Mouse (Mus musculus) heart, adult 2 months (tissue): Measurements from ENCODE around the gene Sf1. TPM values are rescaled to one million over a fixed set of nuclear protein-coding genes. Genes with fewer than 3 reads are reported as not detected.
A peak's percentile ranks its signal among the peaks of the same experiment; 100 is the strongest.

Source experiments
- DNase-seq, 2 experiments: peaks; one replicate each; pipeline ENCODE4 v3.0.0; 2021
- H3K27ac ChIP-seq: fragments of 200-600 bp; 2 replicates; pipeline ENCODE4 v1.8.1; 2022
- H3K27me3 ChIP-seq: fragments of 200-500 bp; 2 replicates; pipeline ENCODE4 v1.6.1; 2012; ENCODE audit warnings: mild to moderate bottlenecking, low read length, inconsistent platforms, mixed read lengths; ENCODE audit not compliant: control insufficient read depth, insufficient read depth
- H3K36me3 ChIP-seq: fragments of 200-500 bp; 2 replicates; pipeline ENCODE4 v1.6.1; 2012; ENCODE audit warnings: low read length, inconsistent platforms; ENCODE audit not compliant: control insufficient read depth, insufficient read depth
- H3K4me1 ChIP-seq: fragments of 200-500 bp; 2 replicates; pipeline ENCODE4 v1.6.1; 2011; ENCODE audit warnings: low read length; ENCODE audit not compliant: control insufficient read depth, insufficient read depth
- H3K4me3 ChIP-seq: fragments of 200-600 bp; 2 replicates; pipeline ENCODE4 v1.8.1; 2022
- H3K79me2 ChIP-seq: fragments of 200-500 bp; replicated peaks from 2 replicates; pipeline ENCODE4 v1.6.1; 2012; ENCODE audit warnings: mild to moderate bottlenecking, inconsistent platforms, low read length, moderate library complexity, mixed read lengths; ENCODE audit not compliant: control insufficient read depth, insufficient read depth
- H3K9ac ChIP-seq: fragments of 200-500 bp; 2 replicates; pipeline ENCODE4 v1.6.1; 2012; ENCODE audit warnings: low read depth, mild to moderate bottlenecking, control low read depth, inconsistent platforms, low read length, mixed read lengths
- CTCF ChIP-seq: fragments of 200-600 bp; IDR thresholded peaks from 2 replicates; pipeline ENCODE4 v1.8.1; 2022; ENCODE audit warnings: antibody characterized with exemption, mild to moderate bottlenecking, moderate library complexity
- EP300 ChIP-seq: fragments of 200-500 bp; IDR thresholded peaks from 2 replicates; pipeline ENCODE4 v1.6.1; 2011; ENCODE audit warnings: low read depth, low read length, control low read depth; ENCODE audit not compliant: insufficient read depth
- POLR2A ChIP-seq: fragments of 200-500 bp; IDR thresholded peaks from 2 replicates; pipeline ENCODE4 v1.6.1; 2011; ENCODE audit warnings: mild to moderate bottlenecking, low read depth, low read length, control low read depth; ENCODE audit not compliant: insufficient read depth
- WGBS: fragments of 180-500 bp; shearing (Covaris S2); methylation state at CpG from one replicate; pipeline ENCODE4 v1.1.7; 2018; 5-methylcytosine and 5-hydroxymethylcytosine counted together
- intact Hi-C: fragments of 180-260 bp; cut with DNase I; formaldehyde crosslinking; loops from one replicate; pipeline ENCODE4 v1.15.1; 2025
- polyA plus RNA-seq: library from polyadenylated mRNA; depleted of rRNA; stranded (reverse); fragments of >200 nt; gene quantifications from 2 replicates; pipeline ENCODE4 v1.2.3, GENCODE M21; 2012
- total RNA-seq, 2 experiments: library from RNA; stranded (reverse); gene quantifications; 2 replicates each; pipeline ENCODE4 v1.2.3; 2021

The Sf1 gene
- total and polyA plus RNA-seq, 3 experiments: 58.5 to 103 (median 93.0) TPM

DNA sequence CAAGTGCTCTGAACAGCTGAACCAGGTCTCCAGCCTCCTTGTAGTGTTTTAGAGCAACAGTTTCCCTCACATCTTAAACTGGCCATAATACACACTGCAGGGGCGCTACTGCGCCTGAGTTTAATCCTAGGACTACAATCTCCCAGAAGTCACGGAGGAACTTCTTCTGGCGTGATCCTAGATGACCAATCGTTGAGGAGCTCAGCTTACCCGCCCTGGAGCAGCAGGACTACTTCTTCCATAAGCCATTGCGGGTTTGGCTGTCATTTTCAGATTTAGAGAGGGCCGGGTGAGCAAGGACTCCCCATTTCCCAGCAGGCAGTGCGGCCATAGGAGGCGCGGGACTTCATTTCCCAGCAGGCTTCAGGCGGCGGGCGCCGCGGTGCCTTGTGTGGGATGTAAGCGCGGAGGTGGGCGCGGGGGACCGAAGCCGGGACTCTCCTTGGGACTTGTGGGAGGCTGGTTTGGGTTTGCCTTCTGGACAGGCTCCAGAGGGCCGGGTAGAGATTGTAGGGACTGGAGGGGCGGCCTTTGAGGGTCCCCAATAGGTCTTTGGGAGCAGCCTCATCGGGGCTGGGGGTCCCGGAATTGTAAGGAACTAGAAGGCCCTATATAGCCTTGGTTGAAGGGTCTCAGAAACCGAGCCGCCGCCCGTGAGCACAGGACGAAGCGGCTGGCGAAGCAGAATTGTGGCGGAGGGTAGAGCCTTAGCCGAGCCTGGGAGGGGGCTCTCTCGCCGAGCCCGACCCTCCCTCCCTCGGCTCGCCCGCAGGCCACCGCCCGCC is 28.6 kb upstream of the Sf1 start, which contains the start of gene Men1:
Gene Men1, plus strand, starts transcription at position 307 of the 785 bp plus-strand sequence.
- peak within 1 kb of the TSS; percentile 97 for H3K4me3 ChIP-seq
- DNase-seq: peak; percentile 92 to 96
- no peaks in the 10 kb centered on the region; the same call in 1 of the 2 replicates for H3K79me2 ChIP-seq
- peak within 1 kb of the TSS; percentile 83 for H3K9ac ChIP-seq
- under 1% methylated on average over 43 of the region's 43 CpGs for WGBS
- no peaks in the 10 kb centered on the region for H3K36me3 ChIP-seq
- TF ChIP-seq EP300: 0 out of 2 replicates have a peak, but pooled peaks have one; percentile 42
- TF ChIP-seq POLR2A: peak; percentile 75
- peak; percentile 73 for TF ChIP-seq CTCF
- peak within 1 kb of the TSS; percentile 79 for H3K27ac ChIP-seq
- H3K27me3 ChIP-seq: no peaks in the 10 kb centered on the region
- H3K4me1 ChIP-seq: peaks cover 9% of the 10 kb centered on the region
- intact Hi-C loops: loop anchor here (10.0 kb wide), 2 partner anchors 250 to 370 kb away; partner anchors contain the start of genes Cdca5, Gm28374, Pola2 and Tmem262

DNA sequence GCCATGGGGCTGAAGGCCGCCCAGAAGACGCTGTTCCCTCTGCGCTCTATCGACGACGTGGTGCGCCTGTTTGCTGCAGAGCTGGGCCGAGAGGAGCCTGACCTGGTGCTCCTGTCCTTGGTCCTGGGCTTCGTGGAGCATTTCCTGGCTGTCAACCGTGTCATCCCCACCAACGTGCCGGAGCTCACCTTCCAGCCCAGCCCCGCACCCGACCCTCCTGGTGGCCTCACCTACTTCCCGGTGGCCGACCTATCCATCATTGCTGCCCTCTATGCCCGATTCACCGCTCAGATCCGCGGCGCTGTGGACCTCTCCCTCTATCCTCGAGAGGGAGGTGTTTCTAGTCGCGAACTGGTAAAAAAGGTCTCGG is 28.0 kb upstream of the Sf1 start:
- Histone ChIP-seq H3K4me1 (peaks cover 9% of the 10 kb centered on the region), H3K27me3 (no peaks in the 10 kb centered on the region), H3K9ac (peak overlapping the region; percentile 83), H3K27ac (peak overlapping the region; percentile 79), H3K36me3 (no peaks in the 10 kb centered on the region), H3K79me2 (no peaks in the 10 kb centered on the region; the same call in 1 of the 2 replicates), H3K4me3 (peak overlapping the region; percentile 97)
- no peak for DNase-seq
- WGBS: under 1% methylated on average over 25 of the region's 25 CpGs
- TF ChIP-seq POLR2A: no peak
- no peak for TF ChIP-seq CTCF
- no peak for TF ChIP-seq EP300
- intact Hi-C loops: loop anchor here (10.0 kb wide), 2 partner anchors 251 to 371 kb away; partner anchors contain the start of genes Cdca5, Gm28374, Pola2 and Tmem262

GRCm38 (mm10) chr19:6336920-6337319 is 26.6 kb upstream of the Sf1 start:
- Histone ChIP-seq H3K4me1 (peaks cover 7% of the 10 kb centered on the region), H3K79me2 (no peaks in the 10 kb centered on the region; the same call in 1 of the 2 replicates), H3K36me3 (no peaks in the 10 kb centered on the region), H3K4me3 (no peak overlapping the region), H3K27me3 (no peaks in the 10 kb centered on the region), H3K27ac (no peak overlapping the region), H3K9ac (no peak overlapping the region)
- TF ChIP-seq CTCF (no peak), POLR2A (no peak), EP300 (no peak)
- intact Hi-C loops: loop anchor here (10.0 kb wide), 2 partner anchors 252 to 372 kb away; partner anchors contain the start of genes Cdca5, Gm28374, Pola2 and Tmem262
- WGBS: 95% methylated on average over 10 of the region's 10 CpGs
- no peak for DNase-seq

- Histone ChIP-seq H3K4me1 (peaks cover 8% of the 10 kb centered on the region), H3K27me3 (no peaks in the 10 kb centered on the region), H3K9ac (no peak overlapping the region), H3K79me2 (no peaks in the 10 kb centered on the region; the same call in 1 of the 2 replicates), H3K27ac (no peak overlapping the region), H3K36me3 (no peaks in the 10 kb centered on the region), H3K4me3 (no peak overlapping the region)
- WGBS: 93% methylated on average over 7 of the region's 7 CpGs
- no peak for DNase-seq
- intact Hi-C loops: loop anchor here (10.0 kb wide), 2 partner anchors 253 to 373 kb away; partner anchors contain the start of genes Cdca5, Gm28374, Pola2 and Tmem262
- TF ChIP-seq POLR2A: no peak
- no peak for TF ChIP-seq EP300
These were observed 25.3 kb upstream of the Sf1 start for GRCm38 (mm10) chr19:6338171-6338570.

DNA sequence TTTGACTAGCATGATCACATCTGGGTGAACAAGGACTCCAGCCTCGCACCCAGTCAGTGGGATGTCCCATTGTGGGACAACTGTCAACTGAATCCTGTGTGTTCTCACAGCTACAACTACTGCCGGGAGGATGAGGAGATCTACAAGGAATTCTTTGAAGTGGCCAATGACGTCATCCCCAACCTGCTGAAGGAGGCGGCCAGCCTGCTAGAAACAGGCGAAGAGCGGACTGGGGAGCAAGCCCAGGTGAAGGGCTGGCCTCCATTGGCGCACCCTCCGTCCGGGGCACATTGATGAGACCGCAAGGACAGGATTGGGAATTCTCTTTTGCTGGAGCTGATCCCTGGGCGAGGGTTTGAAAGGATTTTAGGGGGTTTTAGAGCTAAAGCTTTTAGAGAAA is 24.8 kb upstream of the Sf1 start:
- no peak for DNase-seq
- Histone ChIP-seq H3K36me3 (no peaks in the 10 kb centered on the region), H3K4me3 (no peak overlapping the region), H3K27me3 (no peaks in the 10 kb centered on the region), H3K27ac (no peak overlapping the region; the same call in 1 of the 2 replicates), H3K9ac (no peak overlapping the region), H3K79me2 (no peaks in the 10 kb centered on the region; the same call in 1 of the 2 replicates), H3K4me1 (peaks cover 11% of the 10 kb centered on the region)
- TF ChIP-seq CTCF: no peak
- TF ChIP-seq POLR2A: no peak
- TF ChIP-seq EP300: no peak
- intact Hi-C loops: loop anchor here (10.0 kb wide), 2 partner anchors 254 to 374 kb away; partner anchors contain the start of genes Cdca5, Gm28374, Pola2 and Tmem262
- WGBS: 93% methylated on average over 11 of the region's 11 CpGs

DNA sequence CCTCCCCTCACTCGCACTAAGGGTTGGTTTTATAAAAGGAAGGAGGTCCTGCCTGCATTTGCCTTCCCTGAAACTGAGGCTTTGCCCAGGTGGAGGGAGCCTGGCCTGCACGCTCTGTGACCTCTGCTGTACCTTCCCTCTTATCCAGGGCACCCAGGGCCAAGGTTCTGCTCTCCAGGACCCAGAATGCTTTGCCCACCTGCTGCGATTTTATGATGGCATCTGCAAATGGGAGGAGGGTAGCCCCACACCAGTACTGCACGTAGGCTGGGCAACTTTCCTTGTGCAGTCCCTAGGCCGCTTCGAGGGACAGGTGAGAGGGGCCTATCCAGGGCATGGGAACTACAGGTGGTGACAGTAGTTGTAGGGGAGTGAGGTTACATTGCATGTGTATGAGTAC is 24.3 kb upstream of the Sf1 start:
- Histone ChIP-seq H3K36me3 (no peaks in the 10 kb centered on the region), H3K4me3 (peak overlapping the region; percentile 41; the same call in 1 of the 2 replicates), H3K4me1 (peaks cover 11% of the 10 kb centered on the region), H3K79me2 (no peaks in the 10 kb centered on the region; the same call in 1 of the 2 replicates), H3K27me3 (no peaks in the 10 kb centered on the region), H3K9ac (no peak overlapping the region), H3K27ac (peak overlapping the region; percentile 97)
- intact Hi-C loops: loop anchor here (10.0 kb wide), 2 partner anchors 254 to 374 kb away; partner anchors contain the start of genes Cdca5, Gm28374, Pola2 and Tmem262
- DNase-seq: no peak
- TF ChIP-seq CTCF (no peak), EP300 (no peak), POLR2A (no peak)
- 92% methylated on average over 6 of the region's 6 CpGs for WGBS
